Mouse (Mus musculus) heart, postnatal 0 days (tissue): ENCODE measurements at regions not wholly inside any gene's neighbourhood (a gene's known extent, or its start where the extent isn't known, plus 50 kb on each side); places are given as distances from the start of the nearest gene placed in this dataset.

ENCODE experiments used
- CTCF ChIP-seq: IDR thresholded peaks from 2 replicates; pipeline ENCODE4 v1.5.1; 2016; ENCODE audit warnings: antibody characterized with exemption, control low read depth, low read depth
- EP300 ChIP-seq: IDR thresholded peaks from 2 replicates; pipeline ENCODE4 v1.6.1; 2016; ENCODE audit warnings: antibody characterized with exemption, low read depth

DNA sequence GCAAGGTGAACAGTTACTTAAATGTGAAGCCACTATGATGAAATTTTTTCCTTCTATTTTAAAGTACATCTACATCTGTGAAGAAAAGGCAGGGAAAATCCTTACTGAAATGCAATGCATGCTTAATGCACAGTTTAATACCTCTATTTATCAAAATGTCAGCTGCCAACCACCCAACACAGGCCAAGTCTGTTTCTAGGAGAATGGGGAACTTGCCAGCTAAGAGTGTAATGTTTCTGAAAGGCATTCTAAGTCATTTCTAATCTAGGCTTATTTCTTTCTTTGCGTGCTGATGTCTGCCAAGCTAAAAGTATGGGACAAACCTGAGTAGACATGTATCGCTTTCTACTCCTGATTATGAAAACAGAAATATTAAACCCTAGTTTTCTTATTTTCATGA, 322.8 kb downstream of the Cdh11 start:
- TF ChIP-seq CTCF (no peak), EP300 (no peak)
